Mouse (Mus musculus) stomach, embryonic 16.5 days (tissue): ENCODE data around the gene Nemp2. TPM values are rescaled to one million over a fixed set of nuclear protein-coding genes. Genes with fewer than 3 reads are reported as not detected.

Experiments
- ATAC-seq: fragments of 200-750 bp; cut with Nextera tagmentation; 2 replicates; pipeline ENCODE4 v1.8.0; 2017; ENCODE audit warnings: moderate number of reproducible peaks, moderate TSS enrichment; ENCODE audit not compliant: insufficient read depth, low FRiP score
- H3K27ac ChIP-seq: fragments of 300-500 bp; sonication (generic); 2 replicates; pipeline ENCODE4 v1.5.1; 2014; ENCODE audit warnings: low read length
- H3K27me3 ChIP-seq: fragments of 300-500 bp; sonication (generic); 2 replicates; pipeline ENCODE4 v1.6.1; 2014; ENCODE audit warnings: low read length, control low read depth, mixed read lengths; ENCODE audit not compliant: control insufficient read depth, insufficient read depth
- H3K36me3 ChIP-seq: fragments of 300-500 bp; sonication (generic); 2 replicates; pipeline ENCODE4 v1.6.1; 2014; ENCODE audit warnings: low read length; ENCODE audit not compliant: control insufficient read depth, insufficient read depth
- H3K4me1 ChIP-seq: fragments of 300-500 bp; sonication (generic); 2 replicates; pipeline ENCODE4 v1.6.1; 2014; ENCODE audit warnings: low read length, control low read depth, mixed read lengths; ENCODE audit not compliant: control insufficient read depth, insufficient read depth
- H3K4me2 ChIP-seq: fragments of 300-500 bp; sonication (generic); 2 replicates; pipeline ENCODE4 v1.6.1; 2014; ENCODE audit warnings: low read depth, low read length, mixed read lengths
- H3K4me3 ChIP-seq: fragments of 300-500 bp; sonication (generic); replicated peaks from 2 replicates; pipeline ENCODE4 v1.5.1; 2014; ENCODE audit warnings: mild to moderate bottlenecking, low read length
- H3K9ac ChIP-seq: fragments of 300-500 bp; sonication (generic); 2 replicates; pipeline ENCODE4 v1.6.1; 2014; ENCODE audit warnings: low read length
- H3K9me3 ChIP-seq: fragments of 300-500 bp; sonication (generic); replicated peaks from 2 replicates; pipeline ENCODE4 v1.6.1; 2016; ENCODE audit warnings: low read length, control low read depth; ENCODE audit not compliant: control insufficient read depth
- WGBS: fragments of 180-500 bp; shearing (Covaris S2); extraction: QIAGEN DNeasy Blood & Tissue Kit; methylation state at CpG from one replicate; pipeline ENCODE4 v1.1.7; 2014; 5-methylcytosine and 5-hydroxymethylcytosine counted together
- polyA plus RNA-seq: library from polyadenylated mRNA; unstranded; fragments of >200 nt; fragmentation: Nextera tagmentation; extraction: Ambion mirVana; gene quantifications from 2 replicates; pipeline ENCODE4 v1.2.1, GENCODE M21; 2015

Nemp2 gene
- polyA plus RNA-seq, 1 experiment from 2014 or later = 9.1 TPM

DNA sequence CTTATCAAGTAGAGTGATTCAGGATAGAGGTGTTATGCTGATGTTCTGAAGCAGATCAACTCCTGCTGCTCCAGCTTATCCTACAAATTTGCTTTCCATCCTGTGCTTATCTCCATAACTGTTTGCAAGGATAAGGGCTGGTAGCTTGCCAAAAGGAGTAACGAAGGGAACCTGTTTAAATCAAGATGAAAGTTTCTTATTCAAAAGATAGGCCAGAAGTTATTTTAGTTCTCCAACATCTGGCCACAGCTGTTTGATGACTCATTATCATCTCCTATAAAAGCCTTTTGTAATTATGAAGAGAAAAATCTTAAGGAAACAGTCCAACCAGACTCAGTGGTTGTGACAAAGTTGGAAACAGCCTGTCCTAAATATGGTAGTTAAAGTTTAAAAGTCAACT is 12.3 kb upstream of the Nemp2 start:
- H3K27ac ChIP-seq = no peak overlapping the region
- H3K27me3 ChIP-seq = no peaks in the 10 kb centered on the region
- WGBS = 37% methylated on average over 1 of the region's 1 CpGs
- ATAC-seq = no peak
- no peaks in the 10 kb centered on the region for H3K9me3 ChIP-seq
- no peak overlapping the region for H3K9ac ChIP-seq
- no peak overlapping the region for H3K4me3 ChIP-seq
- no peaks in the 10 kb centered on the region for H3K36me3 ChIP-seq
- no peaks in the 10 kb centered on the region for H3K4me1 ChIP-seq
- H3K4me2 ChIP-seq = no peak overlapping the region

DNA sequence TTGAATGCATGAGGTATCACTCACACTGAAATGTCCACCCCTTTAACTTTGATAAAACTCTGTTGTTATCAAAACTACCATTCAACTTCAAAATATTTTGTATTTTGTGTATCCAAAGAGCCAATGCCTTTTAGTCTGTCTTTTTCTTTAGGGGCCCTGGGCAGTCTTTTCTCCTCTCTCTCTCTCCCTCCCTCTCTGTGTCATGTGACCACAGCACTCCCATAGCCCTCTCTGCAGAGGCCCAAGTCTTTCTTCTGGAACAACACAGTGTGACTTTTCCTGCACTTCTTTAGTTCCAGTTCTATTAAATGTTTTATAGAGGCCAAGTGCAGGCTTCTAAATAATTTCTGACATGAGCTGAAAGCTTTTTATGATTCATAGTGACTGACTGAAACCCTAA is 10.1 kb upstream of the Nemp2 start:
- Histone ChIP-seq H3K27ac (no peak overlapping the region), H3K9ac (no peak overlapping the region), H3K4me3 (no peak overlapping the region), H3K4me2 (no peak overlapping the region), H3K36me3 (no peaks in the 10 kb centered on the region), H3K27me3 (no peaks in the 10 kb centered on the region), H3K4me1 (no peaks in the 10 kb centered on the region), H3K9me3 (no peaks in the 10 kb centered on the region)
- no peak for ATAC-seq

DNA sequence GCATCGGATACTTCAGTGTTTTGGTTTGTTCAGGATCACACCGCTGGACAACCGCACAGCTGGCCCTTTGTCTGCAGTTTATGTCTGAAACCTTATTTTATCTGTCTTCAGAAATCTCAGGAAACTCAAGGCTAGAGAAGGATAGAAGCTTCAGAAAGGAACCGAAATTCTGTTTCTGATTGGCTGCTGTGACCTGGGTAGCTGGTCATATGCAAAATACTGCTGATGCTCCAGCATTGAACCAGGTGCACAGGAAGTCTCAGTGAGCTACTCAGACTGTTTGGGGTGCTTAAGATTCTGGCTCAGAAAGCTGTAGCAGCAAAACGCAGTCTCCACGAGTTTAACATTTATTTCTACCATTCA is 415 bp downstream of the Nemp2 start:
- H3K36me3 ChIP-seq = no peaks in the 10 kb centered on the region
- peaks cover 5% of the 10 kb centered on the region; the same call in 1 of the 2 replicates for H3K4me1 ChIP-seq
- H3K4me2 ChIP-seq = peak overlapping the region; percentile 56
- peak overlapping the region; percentile 87 for H3K4me3 ChIP-seq
- peak overlapping the region; percentile 85 for H3K9ac ChIP-seq
- H3K27me3 ChIP-seq = no peaks in the 10 kb centered on the region
- no peaks in the 10 kb centered on the region for H3K9me3 ChIP-seq
- WGBS = 1% methylated on average over 6 of the region's 6 CpGs
- ATAC-seq = peak; percentile 59; the same call in 1 of the 2 replicates
- H3K27ac ChIP-seq = peak overlapping the region; percentile 81

DNA sequence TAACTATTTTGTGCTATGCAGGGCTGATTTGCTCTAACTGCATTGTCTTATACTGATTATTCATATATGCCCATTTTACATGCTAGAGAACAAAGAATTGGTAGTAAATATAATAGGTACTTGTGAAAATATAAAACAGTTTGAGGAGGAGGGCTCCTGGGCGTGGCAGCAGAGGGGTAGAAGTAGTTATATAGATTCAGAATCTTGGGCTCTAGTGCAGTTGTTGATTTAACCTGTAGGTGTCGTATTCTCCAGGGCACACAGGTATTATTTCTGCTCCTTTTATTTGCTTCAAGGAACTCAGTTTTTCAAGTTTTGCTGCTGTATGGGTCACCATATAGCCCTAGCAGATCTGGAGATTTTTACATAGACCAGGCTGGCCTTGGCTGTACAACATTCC is 1.1 kb downstream of the Nemp2 start:
- no peaks in the 10 kb centered on the region for H3K9me3 ChIP-seq
- ATAC-seq = no peak
- peak overlapping the region; percentile 85 for H3K9ac ChIP-seq
- WGBS = 66% methylated on average over 2 of the region's 2 CpGs
- H3K4me1 ChIP-seq = peaks cover 5% of the 10 kb centered on the region; the same call in 1 of the 2 replicates
- peak overlapping the region; percentile 56 for H3K4me2 ChIP-seq
- H3K27ac ChIP-seq = no peak overlapping the region
- H3K27me3 ChIP-seq = no peaks in the 10 kb centered on the region
- no peaks in the 10 kb centered on the region for H3K36me3 ChIP-seq
- H3K4me3 ChIP-seq = peak overlapping the region; percentile 87

DNA sequence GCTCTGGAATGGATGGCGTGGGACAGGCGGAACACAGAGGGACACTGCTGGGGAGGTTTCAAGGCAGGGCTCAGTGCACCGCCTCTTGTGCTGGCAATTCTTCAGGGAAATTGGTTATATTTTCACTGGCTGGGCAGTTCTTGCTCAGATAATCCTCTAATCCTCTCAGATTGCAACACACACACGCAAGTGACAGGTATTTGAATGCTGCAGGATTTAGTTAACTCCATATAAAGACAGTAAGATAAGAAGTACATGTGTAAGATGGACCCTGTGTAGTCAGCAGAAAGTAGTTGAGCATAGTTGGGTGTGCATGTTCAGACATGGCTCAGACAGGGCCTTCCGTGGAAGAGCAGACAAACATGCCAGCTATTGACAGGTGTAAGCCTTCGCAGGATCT is 3.7 kb downstream of the Nemp2 start:
- Histone ChIP-seq H3K4me2 (no peak overlapping the region), H3K4me3 (no peak overlapping the region), H3K27me3 (no peaks in the 10 kb centered on the region), H3K36me3 (0 out of 2 replicates have a peak, but pooled peaks cover 4% of the 10 kb centered on the region), H3K9me3 (no peaks in the 10 kb centered on the region), H3K27ac (no peak overlapping the region), H3K9ac (no peak overlapping the region), H3K4me1 (peaks cover 5% of the 10 kb centered on the region; the same call in 1 of the 2 replicates)
- WGBS = 83% methylated on average over 6 of the region's 6 CpGs
- no peak for ATAC-seq

DNA sequence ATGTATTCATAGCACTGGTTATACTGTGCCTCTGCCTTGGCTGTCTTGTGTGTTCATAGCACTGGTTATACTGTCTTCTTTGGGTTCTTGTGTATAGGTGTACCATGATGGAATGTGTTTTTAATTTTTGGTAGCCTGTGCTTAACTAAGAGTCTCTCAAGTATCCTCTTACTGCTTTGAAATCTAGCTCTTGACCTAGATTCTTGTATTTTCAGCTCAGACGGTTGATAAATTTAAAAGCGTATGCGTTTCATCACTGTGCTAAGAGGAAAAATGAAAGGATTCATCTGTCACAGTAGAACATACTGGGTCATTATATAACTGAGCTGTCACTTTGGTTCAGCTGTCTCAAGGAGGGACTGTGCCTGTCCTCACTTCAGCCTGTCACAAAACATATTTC is 5.4 kb downstream of the Nemp2 start:
- no peaks in the 10 kb centered on the region for H3K27me3 ChIP-seq
- WGBS = 83% methylated on average over 3 of the region's 3 CpGs
- no peak overlapping the region for H3K4me2 ChIP-seq
- H3K36me3 ChIP-seq = 0 out of 2 replicates have a peak, but pooled peaks cover 4% of the 10 kb centered on the region
- no peaks in the 10 kb centered on the region for H3K9me3 ChIP-seq
- H3K4me1 ChIP-seq = peaks cover 5% of the 10 kb centered on the region; the same call in 1 of the 2 replicates
- H3K9ac ChIP-seq = no peak overlapping the region
- no peak overlapping the region for H3K27ac ChIP-seq
- ATAC-seq = no peak
- no peak overlapping the region for H3K4me3 ChIP-seq

DNA sequence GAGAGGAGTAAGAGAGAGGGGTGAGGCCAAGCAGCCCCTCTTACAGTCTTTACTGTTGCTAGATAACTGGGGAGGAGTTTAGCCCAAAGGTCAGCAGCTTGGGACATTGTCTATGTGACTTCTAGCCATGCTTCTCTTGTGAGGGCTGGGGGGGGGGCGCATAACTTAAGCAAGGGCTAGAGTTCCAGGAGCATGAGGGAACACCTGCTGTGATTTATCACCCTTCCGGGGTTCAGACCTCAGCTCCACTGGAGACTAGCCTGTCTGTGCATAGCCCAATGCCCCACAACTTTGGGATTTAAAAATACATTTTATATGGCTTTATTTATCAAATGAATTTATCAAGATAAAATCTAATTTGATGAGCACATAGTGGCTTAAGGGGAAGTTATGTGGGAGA is 7.6 kb downstream of the Nemp2 start:
- Histone ChIP-seq H3K36me3 (0 out of 2 replicates have a peak, but pooled peaks cover 4% of the 10 kb centered on the region), H3K4me2 (no peak overlapping the region), H3K27me3 (no peaks in the 10 kb centered on the region), H3K9ac (no peak overlapping the region), H3K4me3 (no peak overlapping the region), H3K27ac (no peak overlapping the region), H3K9me3 (no peaks in the 10 kb centered on the region), H3K4me1 (no peaks in the 10 kb centered on the region)
- ATAC-seq = no peak
- 77% methylated on average over 2 of the region's 2 CpGs for WGBS

DNA sequence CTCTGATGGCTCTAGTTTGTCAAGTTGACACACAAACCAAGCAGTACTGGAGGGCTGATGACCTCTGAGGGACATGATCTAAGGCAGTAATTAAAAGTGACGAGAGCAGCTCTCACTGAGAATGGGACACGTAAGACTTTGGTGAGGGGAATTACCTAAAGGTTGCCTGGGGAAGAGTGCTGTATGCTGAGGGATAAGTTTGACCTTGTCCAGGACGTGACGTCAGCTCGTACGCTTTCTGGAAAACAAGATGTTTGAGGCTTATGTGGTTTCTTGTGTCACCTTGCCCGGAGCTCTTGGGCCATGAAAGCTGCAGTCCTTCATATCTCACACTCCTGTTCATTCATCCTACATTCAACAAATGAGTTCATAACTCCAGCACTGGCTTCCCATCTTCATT is 8.6 kb downstream of the Nemp2 start:
- no peaks in the 10 kb centered on the region for H3K27me3 ChIP-seq
- no peak overlapping the region for H3K4me3 ChIP-seq
- no peaks in the 10 kb centered on the region for H3K9me3 ChIP-seq
- no peak overlapping the region for H3K4me2 ChIP-seq
- no peaks in the 10 kb centered on the region for H3K4me1 ChIP-seq
- H3K27ac ChIP-seq = no peak overlapping the region
- 89% methylated on average over 7 of the region's 7 CpGs for WGBS
- no peak overlapping the region for H3K9ac ChIP-seq
- 0 out of 2 replicates have a peak, but pooled peaks cover 4% of the 10 kb centered on the region for H3K36me3 ChIP-seq
- ATAC-seq = no peak

DNA sequence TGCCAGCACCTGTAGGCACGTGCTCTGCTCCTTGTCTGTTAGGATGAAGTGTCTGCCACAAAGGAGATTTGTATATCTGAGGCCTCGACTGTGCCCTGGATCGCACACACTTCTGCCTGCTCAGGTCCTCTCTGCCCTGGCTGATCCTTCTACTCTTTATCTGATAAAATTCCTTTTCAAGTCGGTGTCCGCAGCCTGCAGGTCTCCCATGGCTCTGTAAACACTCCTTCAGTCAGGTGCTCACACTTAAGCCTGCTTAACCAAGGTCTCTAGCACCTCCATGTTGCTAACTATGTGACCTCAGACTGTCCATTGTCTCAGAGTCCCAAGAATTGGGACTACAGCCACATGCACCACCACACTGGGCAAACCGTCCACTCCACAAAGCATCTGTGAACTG is 9.8 kb downstream of the Nemp2 start:
- WGBS = 54% methylated on average over 6 of the region's 6 CpGs
- H3K27ac ChIP-seq = no peak overlapping the region
- H3K9ac ChIP-seq = no peak overlapping the region
- no peaks in the 10 kb centered on the region for H3K4me1 ChIP-seq
- H3K4me3 ChIP-seq = no peak overlapping the region
- H3K4me2 ChIP-seq = no peak overlapping the region
- H3K36me3 ChIP-seq = 0 out of 2 replicates have a peak, but pooled peaks cover 4% of the 10 kb centered on the region
- H3K9me3 ChIP-seq = no peaks in the 10 kb centered on the region
- ATAC-seq = peak; percentile 37; the same call in 1 of the 2 replicates
- no peaks in the 10 kb centered on the region for H3K27me3 ChIP-seq

DNA sequence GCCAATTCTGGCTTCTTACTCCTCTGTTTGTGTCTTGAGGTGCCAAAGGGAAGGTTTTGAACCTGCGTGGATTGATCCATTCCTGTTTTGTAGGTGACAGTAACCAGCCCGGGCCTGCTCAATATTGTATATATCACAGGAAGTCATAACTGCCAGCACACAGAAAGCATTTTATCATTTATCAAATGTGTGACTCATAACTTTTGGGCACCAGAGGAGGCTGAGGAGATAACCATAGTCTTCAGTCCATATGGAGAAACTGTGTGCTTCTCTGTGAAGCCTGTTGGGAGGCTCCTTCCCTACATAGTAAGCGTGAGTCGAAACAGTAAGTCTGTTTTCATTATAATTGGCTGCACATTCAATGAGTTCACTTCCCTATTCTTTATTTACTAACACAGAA is 10.2 kb downstream of the Nemp2 start:
- Histone ChIP-seq H3K27me3 (no peaks in the 10 kb centered on the region), H3K36me3 (peaks cover 5% of the 10 kb centered on the region; the same call in 1 of the 2 replicates), H3K27ac (no peak overlapping the region), H3K9me3 (no peaks in the 10 kb centered on the region), H3K4me3 (no peak overlapping the region), H3K4me2 (no peak overlapping the region), H3K4me1 (no peaks in the 10 kb centered on the region), H3K9ac (no peak overlapping the region)
- 0 out of 2 replicates have a peak, but pooled peaks have one; percentile 5 for ATAC-seq
- 81% methylated on average over 4 of the region's 4 CpGs for WGBS
